Mouse (Mus musculus) layer of hippocampus, adult 2 months (tissue): ENCODE measurements around the gene Krtap29-1. TPM values are rescaled to one million over a fixed set of nuclear protein-coding genes. Genes with fewer than 3 reads are reported as not detected.
A peak's percentile ranks its signal among the peaks of the same experiment; 100 is the strongest.

Experiments used
- DNase-seq, 2 experiments: peaks; one replicate each; pipeline ENCODE4 v3.0.0; 2022; ENCODE audit warnings: low spot score in 2 of 2
- H3K27ac ChIP-seq: fragments of 200-600 bp; 2 replicates; pipeline ENCODE4 v1.8.1; 2022
- H3K4me3 ChIP-seq: fragments of 200-600 bp; 2 replicates; pipeline ENCODE4 v1.8.1; 2022; ENCODE audit warnings: mild to moderate bottlenecking
- CTCF ChIP-seq: fragments of 200-600 bp; conservative IDR thresholded peaks from 2 replicates; pipeline ENCODE4 v1.8.1; 2022; ENCODE audit warnings: antibody characterized with exemption, mild to moderate bottlenecking, moderate library complexity
- long read RNA-seq, 2 experiments: library from polyadenylated mRNA; stranded (forward); transcript quantifications; one replicate each; pipeline ENCODE4 v2.0.0; 2021; ENCODE audit warnings: borderline mapping rate in 2 of 2
- total RNA-seq, 2 experiments: library from RNA; stranded (reverse); gene quantifications; 2 replicates each; pipeline ENCODE4 v1.2.3; 2021

Gene Krtap29-1
- not detected for total RNA-seq
- long read RNA-seq, experiment 1, result 0 reads
- long read RNA-seq, experiment 2, result 0 reads

- DNase-seq, result no peak
- Histone ChIP-seq H3K4me3 (no peak within 1 kb of the TSS), H3K27ac (no peak within 1 kb of the TSS)
- TF ChIP-seq CTCF, result no peak
Observed at GRCm38 (mm10) chr11:99978953-99979352, at the start of gene Krtap29-1. Krtap29-1 (minus strand) TSS chr11:99979053.

GRCm38 (mm10) chr11:100021438-100021837 is 42.6 kb upstream of the Krtap29-1 start:
- TF ChIP-seq CTCF, result no peak
- no peak for DNase-seq
- no peak overlapping the region for H3K27ac ChIP-seq
- H3K4me3 ChIP-seq, result no peak overlapping the region

GRCm38 (mm10) chr11:100019466-100019865 is 40.6 kb upstream of the Krtap29-1 start:
- no peak overlapping the region for H3K4me3 ChIP-seq
- DNase-seq, result no peak
- TF ChIP-seq CTCF, result no peak
- no peak overlapping the region for H3K27ac ChIP-seq

- no peak for DNase-seq
Observed at GRCm38 (mm10) chr11:100016112-100016511, 37.3 kb upstream of the Krtap29-1 start, which contains the start of gene Krt33a. Krt33a (minus strand) TSS chr11:100016212.

GRCm38 (mm10) chr11:100013691-100014171 is 34.9 kb upstream of the Krtap29-1 start:
- H3K27ac ChIP-seq, result no peak overlapping the region
- DNase-seq, result no peak

More at GRCm38 (mm10) chr11:100016112-100016511, 37.3 kb upstream of the Krtap29-1 start, which contains the start of gene Krt33a:
- no peak within 1 kb of the TSS for H3K4me3 ChIP-seq
- no peak for TF ChIP-seq CTCF
- H3K27ac ChIP-seq, result no peak within 1 kb of the TSS

GRCm38 (mm10) chr11:100010682-100011081 is 31.8 kb upstream of the Krtap29-1 start:
- no peak overlapping the region for H3K4me3 ChIP-seq
- TF ChIP-seq CTCF, result no peak
- no peak overlapping the region for H3K27ac ChIP-seq
- DNase-seq, result no peak

More at GRCm38 (mm10) chr11:100013691-100014171, 34.9 kb upstream of the Krtap29-1 start:
- H3K4me3 ChIP-seq, result no peak overlapping the region
- no peak for TF ChIP-seq CTCF

- H3K4me3 ChIP-seq, result no peak overlapping the region
- H3K27ac ChIP-seq, result no peak overlapping the region
- DNase-seq, result no peak
- TF ChIP-seq CTCF, result no peak
Observed at GRCm38 (mm10) chr11:100008336-100008735, 29.5 kb upstream of the Krtap29-1 start.

GRCm38 (mm10) chr11:100006624-100007023 is 27.8 kb upstream of the Krtap29-1 start:
- peak; percentile 65 for TF ChIP-seq CTCF
- no peak for DNase-seq
- Histone ChIP-seq H3K27ac (no peak overlapping the region), H3K4me3 (no peak overlapping the region)

- no peak overlapping the region for H3K27ac ChIP-seq
- H3K4me3 ChIP-seq, result no peak overlapping the region
- no peak for TF ChIP-seq CTCF
- DNase-seq, result no peak
Observed at GRCm38 (mm10) chr11:100005905-100006304, 27.1 kb upstream of the Krtap29-1 start.

GRCm38 (mm10) chr11:100004846-100005245 is 26.0 kb upstream of the Krtap29-1 start:
- peak; percentile 54 to 64 for DNase-seq
- no peak overlapping the region for H3K4me3 ChIP-seq
- TF ChIP-seq CTCF, result peak; percentile 99
- no peak overlapping the region for H3K27ac ChIP-seq

- no peak for DNase-seq
- no peak overlapping the region for H3K4me3 ChIP-seq
- no peak overlapping the region for H3K27ac ChIP-seq
- no peak for TF ChIP-seq CTCF
Observed at GRCm38 (mm10) chr11:99999091-99999490, 20.2 kb upstream of the Krtap29-1 start.

GRCm38 (mm10) chr11:99994384-99994661 is 15.5 kb upstream of the Krtap29-1 start:
- H3K27ac ChIP-seq, result no peak overlapping the region
- no peak for TF ChIP-seq CTCF
- H3K4me3 ChIP-seq, result no peak overlapping the region
- no peak for DNase-seq

- H3K4me3 ChIP-seq, result no peak within 1 kb of the TSS
- no peak for TF ChIP-seq CTCF
- no peak for DNase-seq
- H3K27ac ChIP-seq, result no peak within 1 kb of the TSS
Observed at GRCm38 (mm10) chr11:99993620-99994383, 14.9 kb upstream of the Krtap29-1 start, which contains the start of gene Krtap17-1. Krtap17-1 (minus strand) TSS chr11:99993994.

GRCm38 (mm10) chr11:99990571-99990970 is 11.7 kb upstream of the Krtap29-1 start:
- H3K4me3 ChIP-seq, result no peak overlapping the region
- TF ChIP-seq CTCF, result no peak
- DNase-seq, result no peak
- H3K27ac ChIP-seq, result no peak overlapping the region
